Mouse (Mus musculus) lung, embryonic 16.5 days (tissue): ENCODE data around the gene Thap7. TPM values are rescaled to one million over a fixed set of nuclear protein-coding genes. Genes with fewer than 3 reads are reported as not detected.

Source experiments
- ATAC-seq: fragments of 200-750 bp; cut with Nextera tagmentation; 2 replicates; pipeline ENCODE4 v1.8.0; 2017; ENCODE audit warnings: low read depth, mild to moderate bottlenecking, moderate library complexity
- H3K27ac ChIP-seq: fragments of 300-500 bp; sonication (generic); 2 replicates; pipeline ENCODE4 v1.5.1; 2014; ENCODE audit warnings: mild to moderate bottlenecking, control low read depth, low read length
- H3K27me3 ChIP-seq: fragments of 300-500 bp; sonication (generic); 2 replicates; pipeline ENCODE4 v1.6.1; 2014; ENCODE audit warnings: low read depth, low read length, mixed read lengths; ENCODE audit not compliant: control insufficient read depth, insufficient read depth
- H3K36me3 ChIP-seq: fragments of 300-500 bp; sonication (generic); 2 replicates; pipeline ENCODE4 v1.6.1; 2014; ENCODE audit warnings: low read length; ENCODE audit not compliant: control insufficient read depth, insufficient read depth
- H3K4me1 ChIP-seq: fragments of 300-500 bp; sonication (generic); replicated peaks from 2 replicates; pipeline ENCODE4 v1.6.1; 2014; ENCODE audit warnings: low read length, mixed read lengths; ENCODE audit not compliant: control insufficient read depth, insufficient read depth
- H3K4me2 ChIP-seq: fragments of 300-500 bp; sonication (generic); 2 replicates; pipeline ENCODE4 v1.6.1; 2014; ENCODE audit warnings: low read depth, low read length, control low read depth
- H3K4me3 ChIP-seq: fragments of 300-500 bp; sonication (generic); 2 replicates; pipeline ENCODE4 v1.5.1; 2014; ENCODE audit warnings: mild to moderate bottlenecking, low read length, control low read depth
- H3K9ac ChIP-seq: fragments of 300-500 bp; sonication (generic); 2 replicates; pipeline ENCODE4 v1.6.1; 2014; ENCODE audit warnings: low read length, control low read depth
- H3K9me3 ChIP-seq: fragments of 300-500 bp; sonication (generic); 2 replicates; pipeline ENCODE4 v1.6.1; 2016; ENCODE audit warnings: low read length; ENCODE audit not compliant: control insufficient read depth
- WGBS: fragments of 180-500 bp; shearing (Covaris S2); extraction: QIAGEN DNeasy Blood & Tissue Kit; methylation state at CpG from one replicate; pipeline ENCODE4 v1.1.7; 2014; 5-methylcytosine and 5-hydroxymethylcytosine counted together
- polyA plus RNA-seq: library from polyadenylated mRNA; unstranded; fragments of >200 nt; fragmentation: Nextera tagmentation; extraction: Ambion mirVana; gene quantifications from 2 replicates; pipeline ENCODE4 v1.2.1, GENCODE M21; 2015

The Thap7 gene
- polyA plus RNA-seq, result 53.0 and 59.5 TPM in 2 replicates

DNA sequence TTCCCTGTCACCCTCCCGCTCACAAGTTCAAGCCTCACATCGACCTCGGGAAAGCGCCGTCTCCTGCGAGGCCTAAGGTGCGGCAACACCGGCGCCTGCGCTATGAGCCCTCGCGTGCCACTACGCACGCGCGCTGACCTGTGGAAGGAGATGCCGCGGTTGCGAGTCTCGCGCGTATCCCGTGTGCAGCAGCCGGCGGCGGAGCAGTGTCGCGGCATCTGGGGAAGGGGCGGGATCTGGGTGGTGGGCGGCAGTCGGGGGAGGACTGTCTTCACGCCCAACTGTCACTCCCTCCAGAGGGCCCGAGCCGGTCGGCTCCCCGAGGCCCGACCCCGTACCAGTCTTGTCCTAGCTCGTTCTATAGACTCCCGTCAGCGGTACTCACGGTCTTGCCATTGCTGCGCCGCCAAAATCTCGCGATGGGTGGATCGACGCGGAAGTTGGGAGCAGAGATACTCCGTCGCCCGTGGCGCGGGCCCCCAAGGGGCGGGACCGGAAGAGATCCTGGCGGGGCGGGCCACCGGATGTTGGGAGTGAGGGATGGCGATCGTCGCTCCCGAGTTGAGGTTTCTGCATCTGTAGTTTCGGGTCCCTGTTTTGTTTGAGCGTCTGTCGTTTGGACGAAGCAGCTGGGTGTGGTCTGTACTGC lies at the start of gene Thap7:
TSS of gene Thap7 (minus strand) at position 497 of the 649 bp plus-strand sequence.
- Histone ChIP-seq H3K27me3 (no peaks in the 10 kb centered on the region), H3K4me2 (peak within 1 kb of the TSS; percentile 95), H3K27ac (peak within 1 kb of the TSS; percentile 96), H3K9me3 (no peaks in the 10 kb centered on the region), H3K4me3 (peak within 1 kb of the TSS; percentile 56), H3K36me3 (peaks cover 24% of the 10 kb centered on the region), H3K9ac (peak within 1 kb of the TSS; percentile 90), H3K4me1 (peaks cover 16% of the 10 kb centered on the region)
- WGBS, result under 1% methylated on average over 66 of the region's 67 CpGs
- ATAC-seq, result peak; percentile 97

GRCm38 (mm10) chr16:17576825-17577215 lies 45.9 kb upstream of the Thap7 start:
- Histone ChIP-seq H3K4me1 (peaks cover 7% of the 10 kb centered on the region), H3K4me3 (peak overlapping the region; percentile 60), H3K9me3 (no peaks in the 10 kb centered on the region), H3K27me3 (peaks cover 11% of the 10 kb centered on the region; the same call in 1 of the 2 replicates), H3K4me2 (peak overlapping the region; percentile 88), H3K27ac (no peak overlapping the region), H3K36me3 (no peaks in the 10 kb centered on the region), H3K9ac (peak overlapping the region; percentile 68)
- ATAC-seq, result no peak; the same call in 1 of the 2 replicates
- WGBS, result 12% methylated on average over 8 of the region's 8 CpGs

GRCm38 (mm10) chr16:17575870-17576824 lies 45.2 kb upstream of the Thap7 start:
- Histone ChIP-seq H3K4me3 (peak overlapping the region; percentile 60), H3K27ac (peak overlapping the region; percentile 57; the same call in 1 of the 2 replicates), H3K9me3 (no peaks in the 10 kb centered on the region), H3K36me3 (no peaks in the 10 kb centered on the region), H3K27me3 (peaks cover 11% of the 10 kb centered on the region; the same call in 1 of the 2 replicates), H3K9ac (peak overlapping the region; percentile 68), H3K4me1 (peaks cover 7% of the 10 kb centered on the region), H3K4me2 (peak overlapping the region; percentile 88)
- 11% methylated on average over 45 of the region's 45 CpGs for WGBS
- ATAC-seq, result peak; percentile 78

DNA sequence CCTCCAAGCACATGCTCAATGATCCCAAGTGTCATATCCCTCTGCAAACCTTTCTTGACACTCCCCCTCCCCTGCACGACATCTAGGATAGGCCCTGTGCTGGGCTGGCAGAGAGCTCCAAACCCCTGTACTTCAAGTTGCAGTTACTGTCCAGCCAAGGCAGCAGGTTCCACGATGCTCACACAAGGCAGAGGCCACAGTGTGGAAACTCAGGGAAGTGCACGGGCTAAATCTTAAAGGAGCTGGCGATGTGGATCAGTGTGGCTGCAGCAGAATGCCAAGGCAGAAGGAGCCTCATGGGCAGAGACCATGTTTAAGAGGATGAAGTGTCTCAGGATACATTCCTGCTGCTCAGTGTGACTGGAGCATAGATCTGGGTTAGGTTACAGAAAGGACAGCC lies 35.2 kb upstream of the Thap7 start:
- no peak for ATAC-seq
- WGBS, result 15% methylated on average over 4 of the region's 4 CpGs

DNA sequence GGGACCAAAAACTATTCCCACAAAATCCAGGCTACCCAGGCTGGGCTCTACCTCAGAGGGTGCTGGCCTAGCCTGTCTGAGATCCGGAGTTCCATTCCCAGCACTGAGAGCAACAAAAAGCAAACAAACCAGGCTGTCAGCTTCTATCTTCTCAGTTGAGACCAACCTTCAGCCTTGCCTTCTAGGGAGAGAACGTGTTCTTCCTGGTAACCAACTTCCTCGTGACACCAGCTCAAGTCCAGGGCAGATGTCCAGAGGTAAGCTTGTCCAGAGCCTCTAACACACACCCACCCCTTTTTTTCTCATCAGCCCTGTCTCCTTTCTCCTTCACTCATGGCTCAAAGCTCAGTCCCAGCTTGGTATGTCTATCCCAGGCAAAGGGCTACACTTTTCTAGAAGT lies 33.8 kb upstream of the Thap7 start:
- Histone ChIP-seq H3K9me3 (no peaks in the 10 kb centered on the region), H3K27ac (no peak overlapping the region), H3K27me3 (no peaks in the 10 kb centered on the region), H3K9ac (no peak overlapping the region), H3K4me3 (no peak overlapping the region), H3K4me2 (no peak overlapping the region), H3K36me3 (no peaks in the 10 kb centered on the region), H3K4me1 (peaks cover 19% of the 10 kb centered on the region)
- ATAC-seq, result no peak
- 34% methylated on average over 3 of the region's 3 CpGs for WGBS

More for the DNA sequence above, 35.2 kb upstream of the Thap7 start:
- Histone ChIP-seq H3K27me3 (no peaks in the 10 kb centered on the region), H3K36me3 (no peaks in the 10 kb centered on the region), H3K9ac (no peak overlapping the region), H3K27ac (no peak overlapping the region), H3K4me2 (no peak overlapping the region), H3K9me3 (no peaks in the 10 kb centered on the region), H3K4me3 (no peak overlapping the region), H3K4me1 (peaks cover 11% of the 10 kb centered on the region)

DNA sequence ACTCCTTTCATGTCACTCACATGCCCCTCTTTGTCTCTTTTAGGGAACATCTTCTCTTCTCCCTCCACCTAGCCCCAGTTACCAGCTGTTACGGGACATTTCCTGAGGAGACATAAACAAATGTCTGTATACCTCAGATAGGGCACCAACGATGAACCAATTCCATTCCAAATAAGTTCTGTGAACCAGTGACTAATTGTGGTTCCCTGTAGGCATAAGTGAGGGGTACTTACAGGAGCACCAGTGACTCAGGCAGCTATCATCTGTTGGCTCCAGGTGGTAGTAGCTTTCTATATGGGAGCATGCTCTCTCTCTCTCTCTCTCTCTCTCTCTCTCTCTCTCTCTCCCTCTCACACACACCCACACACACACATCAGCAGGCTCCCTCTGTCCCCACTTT lies 33.3 kb upstream of the Thap7 start:
- Histone ChIP-seq H3K4me1 (peaks cover 19% of the 10 kb centered on the region), H3K9me3 (no peaks in the 10 kb centered on the region), H3K4me3 (no peak overlapping the region), H3K9ac (no peak overlapping the region), H3K27me3 (no peaks in the 10 kb centered on the region), H3K27ac (no peak overlapping the region), H3K4me2 (no peak overlapping the region), H3K36me3 (no peaks in the 10 kb centered on the region)
- whole genome bisulfite sequencing, result 23% methylated on average over 2 of the region's 2 CpGs
- ATAC-seq, result no peak

- Histone ChIP-seq H3K4me3 (no peak overlapping the region), H3K27ac (no peak overlapping the region), H3K27me3 (no peaks in the 10 kb centered on the region), H3K9ac (no peak overlapping the region), H3K9me3 (no peaks in the 10 kb centered on the region), H3K4me2 (no peak overlapping the region), H3K4me1 (peaks cover 25% of the 10 kb centered on the region), H3K36me3 (no peaks in the 10 kb centered on the region)
- 10% methylated on average over 1 of the region's 1 CpGs for whole genome bisulfite sequencing
- no peak for ATAC-seq
Measured at GRCm38 (mm10) chr16:17563580-17563979, 32.6 kb upstream of the Thap7 start.

DNA sequence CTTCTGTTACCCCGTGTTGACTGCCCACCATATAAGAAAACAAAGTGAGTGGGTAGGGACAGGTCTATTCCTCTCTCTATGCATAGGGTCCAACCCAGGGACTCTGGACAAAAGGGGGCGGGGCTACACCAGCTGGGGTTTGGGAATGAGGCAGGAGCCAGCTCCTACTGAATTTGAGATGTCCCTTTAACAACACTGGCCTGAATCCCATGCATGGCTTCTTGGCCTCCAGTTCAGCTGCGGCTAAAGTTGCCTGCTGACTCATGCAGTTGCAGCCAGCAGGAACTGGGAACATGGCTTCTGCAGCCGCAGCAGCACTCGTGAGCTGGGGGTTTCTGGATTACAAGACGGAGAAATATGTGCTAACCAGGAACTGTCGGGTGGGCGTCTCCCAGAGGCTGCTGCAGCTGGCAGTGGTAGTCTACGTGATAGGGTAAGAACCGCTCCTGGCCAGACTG lies 30.8 kb upstream of the Thap7 start, which contains the start of gene P2rx6:
TSS of gene P2rx6 (plus strand) at position 135 of the 458 bp plus-strand sequence.
- H3K4me1 ChIP-seq, result peaks cover 31% of the 10 kb centered on the region
- H3K9me3 ChIP-seq, result no peaks in the 10 kb centered on the region
- H3K9ac ChIP-seq, result peak within 1 kb of the TSS; percentile 23
- WGBS, result under 1% methylated on average over 10 of the region's 10 CpGs
- no peaks in the 10 kb centered on the region for H3K36me3 ChIP-seq
- H3K4me3 ChIP-seq, result peak within 1 kb of the TSS; percentile 37
- peak; percentile 46 for ATAC-seq
- peak within 1 kb of the TSS; percentile 61 for H3K4me2 ChIP-seq
- H3K27ac ChIP-seq, result peak within 1 kb of the TSS; percentile 74
- no peaks in the 10 kb centered on the region for H3K27me3 ChIP-seq
